Mouse (Mus musculus) right cerebral cortex, postnatal 25 days (tissue): Measurements from ENCODE around the gene Acads.

Source experiments
- DNase-seq: peaks from one replicate; pipeline ENCODE4 v3.0.0; 2022

The Acads gene

DNA sequence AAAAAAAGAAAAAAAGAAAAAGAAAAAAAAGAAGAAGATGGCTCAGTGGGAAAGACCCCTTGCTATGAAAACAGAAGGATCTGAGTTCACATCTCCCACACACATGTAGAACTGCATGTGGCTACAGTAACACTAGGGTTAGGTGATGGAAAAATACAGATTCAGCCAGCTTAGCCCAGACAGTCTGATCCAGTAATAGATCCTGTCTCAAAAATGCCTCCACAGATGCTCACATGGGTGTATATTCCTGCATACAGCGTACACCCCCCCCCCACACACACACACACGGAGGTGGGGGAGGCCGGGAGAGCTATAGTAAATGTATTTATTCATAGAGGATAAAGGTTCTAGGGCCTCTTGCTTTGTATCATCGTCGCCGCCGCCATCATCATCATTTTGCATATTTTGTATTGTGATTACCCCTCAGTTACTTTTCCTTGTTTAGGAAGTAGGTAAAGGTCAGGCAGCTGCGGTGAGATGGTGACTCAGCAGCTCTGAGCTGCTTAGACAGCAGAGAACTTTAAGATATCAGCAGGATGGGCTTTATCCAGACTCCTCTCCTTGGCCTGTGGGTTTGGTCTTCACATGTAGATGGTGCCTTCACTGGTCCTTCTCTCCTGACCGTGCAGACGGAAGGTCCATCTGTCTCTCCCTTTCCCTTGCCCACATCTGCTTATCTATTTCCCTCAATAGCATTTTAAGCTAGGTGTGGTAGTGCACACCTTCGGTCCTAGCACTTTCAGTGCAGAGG lies 50.3 kb downstream of the Acads start:
- no peak for DNase-seq

DNA sequence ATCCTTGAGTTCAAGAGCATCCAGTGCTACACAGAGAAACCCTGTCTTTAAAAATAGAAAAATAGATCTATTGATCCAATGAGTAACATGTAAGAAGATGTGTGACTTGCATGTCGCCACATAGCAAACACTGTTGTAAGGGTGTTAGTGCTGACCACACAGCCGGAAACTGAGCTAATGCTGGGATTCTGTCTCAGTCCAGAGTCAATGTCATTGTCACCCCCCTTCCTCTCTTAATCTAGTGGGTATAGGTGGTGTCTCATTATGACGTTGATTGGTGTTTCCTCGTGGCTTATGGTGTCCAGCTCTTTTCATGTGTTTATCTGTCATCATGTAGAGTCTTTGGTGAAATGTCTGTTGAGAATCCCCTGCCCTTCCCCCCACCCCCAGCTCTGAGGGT lies 52.9 kb downstream of the Acads start:
- no peak for DNase-seq

DNA sequence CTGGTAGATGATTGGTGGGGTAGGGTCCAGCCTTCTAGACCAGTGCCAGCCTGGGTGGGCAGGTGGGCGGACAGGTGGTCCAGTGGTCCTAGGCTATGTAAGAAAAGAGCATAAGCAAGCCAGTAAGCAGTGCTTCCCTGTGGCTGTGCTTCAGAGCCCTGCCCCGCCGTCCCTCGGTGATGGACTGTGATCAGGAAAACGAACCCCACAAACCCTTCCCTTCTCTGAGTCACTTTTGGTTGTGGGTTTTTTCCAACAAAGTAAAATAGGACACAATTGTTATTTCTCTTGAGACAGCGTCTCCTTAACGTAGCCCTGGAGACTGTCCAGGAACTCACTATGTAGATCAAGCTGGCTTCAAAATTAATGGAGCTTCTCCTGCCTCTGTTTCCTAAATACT lies 55.8 kb downstream of the Acads start:
- no peak for DNase-seq

- no peak for DNase-seq
These were observed 56.6 kb downstream of the Acads start for GRCm38 (mm10) chr5:115062566-115062965.

DNA sequence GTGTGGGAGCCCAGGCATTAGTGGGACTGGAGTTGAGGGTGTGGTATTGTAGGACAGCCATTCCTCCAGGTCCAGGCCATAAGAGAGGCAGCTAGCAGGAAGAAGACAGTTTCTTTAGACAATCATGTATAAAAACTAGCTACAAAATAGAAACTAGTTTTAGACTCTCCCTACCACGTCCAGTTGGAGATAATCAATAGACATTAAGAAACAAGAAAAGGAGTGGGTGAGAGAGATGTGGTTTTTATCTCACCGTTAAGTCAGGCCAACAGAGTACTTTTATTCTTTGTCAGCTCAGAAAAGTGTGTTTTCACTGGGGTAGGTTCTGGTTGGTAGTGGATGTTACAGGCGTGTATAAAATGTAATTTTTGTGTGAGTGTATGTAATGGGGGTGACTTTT lies 58.2 kb downstream of the Acads start:
- no peak for DNase-seq
